Mouse (Mus musculus) G1E (cell line): ENCODE results near the gene Pigu.

Source experiments
- CTCF ChIP-seq: IDR thresholded peaks from 2 replicates; pipeline ENCODE4 v1.5.1; 2012; ENCODE audit warnings: low read depth, low read length, inconsistent platforms, mixed read lengths
- GATA1 ChIP-seq: IDR thresholded peaks from 2 replicates; pipeline ENCODE4 v1.6.1; 2012; ENCODE audit warnings: borderline replicate concordance, low read length, inconsistent platforms, mixed read lengths

GRCm38 (mm10) chr2:155381643-155382331 is 24.6 kb upstream of the Pigu start:
- TF ChIP-seq GATA1 = no peak
- no peak for TF ChIP-seq CTCF
